Mouse (Mus musculus): ENCODE measurements around the gene Ang.

- TF ChIP-seq CTCF (IDR thresholded peaks at IDR 0.05; ENCODE audit: control insufficient read depth, insufficient read depth, low read length) (no peak), POLR2A (IDR thresholded peaks at IDR 0.05; ENCODE audit: borderline replicate concordance, control insufficient read depth, low read depth, low read length) (no peak)
These were observed 9.9 kb upstream of the Ang start for GRCm38 (mm10) chr14:51081035-51081434.
